Mouse (Mus musculus) liver, embryonic 14.5 days (tissue): Measurements from ENCODE around the gene Erbb3. TPM values are rescaled to one million over a fixed set of nuclear protein-coding genes. Genes with fewer than 3 reads are reported as not detected.
A peak's percentile ranks its signal among the peaks of the same experiment; 100 is the strongest.
"Not testable (repeated sequence)": the region's sequence is repeated elsewhere in the genome, so short reads cannot be mapped to it uniquely, and the experiment has no call there.

Source experiments
- ATAC-seq: fragments of 200-750 bp; cut with Nextera tagmentation; 2 replicates; pipeline ENCODE4 v1.8.0; 2017; ENCODE audit warnings: moderate number of reproducible peaks, mild to moderate bottlenecking, moderate library complexity; ENCODE audit not compliant: insufficient read depth
- DNase-seq, 3 experiments: peaks; one replicate each; pipeline ENCODE4 v3.0.0-alpha.2; 2012 to 2013; ENCODE audit warnings: low read depth in 3 of 3, low spot score in 3 of 3
- H3K27ac ChIP-seq: fragments of 300-500 bp; sonication (generic); 2 replicates; pipeline ENCODE4 v1.5.1; 2014; ENCODE audit warnings: moderate library complexity, mild to moderate bottlenecking, control low read depth, inconsistent platforms
- H3K27me3 ChIP-seq: fragments of 300-500 bp; sonication (generic); 2 replicates; pipeline ENCODE4 v1.6.1; 2014; ENCODE audit warnings: mild to moderate bottlenecking, low read length, moderate library complexity; ENCODE audit not compliant: control insufficient read depth, insufficient read depth
- H3K36me3 ChIP-seq: fragments of 300-500 bp; sonication (generic); replicated peaks from 2 replicates; pipeline ENCODE4 v1.6.1; 2014; ENCODE audit warnings: low read depth; ENCODE audit not compliant: control insufficient read depth, insufficient read depth
- H3K4me1 ChIP-seq, 2 experiments: fragments of 200-500 bp in 1 of 2; fragments of 300-500 bp in 1 of 2; sonication (generic) in 1 of 2; replicated peaks; 2 replicates each; pipeline ENCODE4 v1.6.1; 2012 to 2014; ENCODE audit warnings: antibody characterized with exemption in 1 of 2, inconsistent platforms in 1 of 2, low read length in 1 of 2; ENCODE audit not compliant: control insufficient read depth in 2 of 2, insufficient read depth in 2 of 2
- H3K4me2 ChIP-seq: fragments of 300-500 bp; sonication (generic); 2 replicates; pipeline ENCODE4 v1.6.1; 2014; ENCODE audit warnings: low read depth, mild to moderate bottlenecking, control low read depth, moderate library complexity
- H3K4me3 ChIP-seq, 2 experiments: fragments of 200-500 bp in 1 of 2; fragments of 300-500 bp in 1 of 2; sonication (generic) in 1 of 2; 2 replicates each; pipeline ENCODE4 v1.5.1; 2012 to 2014; ENCODE audit warnings: low read depth in 2 of 2, low read length in 2 of 2, mild to moderate bottlenecking in 2 of 2, control low read depth in 1 of 2, inconsistent platforms in 1 of 2, moderate library complexity in 1 of 2; ENCODE audit not compliant: insufficient read depth in 1 of 2
- H3K9ac ChIP-seq: fragments of 300-500 bp; sonication (generic); replicated peaks from 2 replicates; pipeline ENCODE4 v1.6.1; 2014; ENCODE audit warnings: mild to moderate bottlenecking, control low read depth, moderate library complexity
- H3K9me3 ChIP-seq: fragments of 300-500 bp; sonication (generic); 2 replicates; pipeline ENCODE4 v1.6.1; 2016; ENCODE audit warnings: low read length, mixed read lengths; ENCODE audit not compliant: control insufficient read depth
- CTCF ChIP-seq: IDR thresholded peaks from 2 replicates; pipeline ENCODE4 v1.5.1; 2016; ENCODE audit warnings: antibody characterized with exemption, low read depth, control low read depth
- EP300 ChIP-seq: IDR thresholded peaks from 2 replicates; pipeline ENCODE4 v1.6.1; 2016; ENCODE audit warnings: antibody characterized with exemption, low read depth
- WGBS: fragments of 180-500 bp; shearing (Covaris S2); extraction: QIAGEN DNeasy Blood & Tissue Kit; methylation state at CpG from one replicate; pipeline ENCODE4 v1.1.7; 2014; ENCODE audit not compliant: insufficient replicate concordance; 5-methylcytosine and 5-hydroxymethylcytosine counted together
- polyA plus RNA-seq, 2 experiments: library from polyadenylated mRNA; depleted of rRNA in 1 of 2; stranded (reverse) in 1 of 2; unstranded in 1 of 2; fragments of >200 nt; fragmentation: Nextera tagmentation in 1 of 2; extraction: Ambion mirVana in 1 of 2; gene quantifications; 2 replicates each; pipeline versions ENCODE4 v1.2.1 to v1.2.3; 2012 to 2014

Erbb3 gene
- polyA plus RNA-seq, 2 experiments: 1.1 to 1.4 TPM

- ATAC-seq: peak; percentile 56
- Histone ChIP-seq H3K9ac (peak overlapping the region; percentile 31; the same call in 1 of the 2 replicates), H3K27ac (peak overlapping the region; percentile 70), H3K4me3 (no peak overlapping the region), H3K36me3 (peaks cover 9% of the 10 kb centered on the region), H3K27me3 (no peaks in the 10 kb centered on the region), H3K4me1 (peaks cover 52 to 54% of the 10 kb centered on the region in 2 experiments), H3K4me2 (peak overlapping the region; percentile 58), H3K9me3 (no peaks in the 10 kb centered on the region)
- DNase-seq: peak; percentile 60 to 64 (median 62)
- peak; percentile 82 for TF ChIP-seq EP300
- TF ChIP-seq CTCF: no peak
- WGBS: 22% methylated on average over 2 of the region's 2 CpGs
These were observed 40.3 kb upstream of the Erbb3 start for GRCm38 (mm10) chr10:128629746-128630145.

- Histone ChIP-seq H3K27ac (no peak overlapping the region; the same call in 1 of the 2 replicates), H3K9me3 (no peaks in the 10 kb centered on the region), H3K4me2 (no peak overlapping the region), H3K36me3 (peaks cover 25% of the 10 kb centered on the region), H3K27me3 (no peaks in the 10 kb centered on the region), H3K4me1 (peaks cover 44 to 46% of the 10 kb centered on the region in 2 experiments), H3K9ac (no peak overlapping the region), H3K4me3 (no peak overlapping the region)
- no peak for TF ChIP-seq CTCF
- peak; percentile 82 for TF ChIP-seq EP300
- DNase-seq (peak; percentile 56 to 66 (median 60)), ATAC-seq (peak; percentile 21)
- 55% methylated on average over 10 of the region's 10 CpGs for WGBS
These were observed 38.2 kb upstream of the Erbb3 start for GRCm38 (mm10) chr10:128627398-128628317.

DNA sequence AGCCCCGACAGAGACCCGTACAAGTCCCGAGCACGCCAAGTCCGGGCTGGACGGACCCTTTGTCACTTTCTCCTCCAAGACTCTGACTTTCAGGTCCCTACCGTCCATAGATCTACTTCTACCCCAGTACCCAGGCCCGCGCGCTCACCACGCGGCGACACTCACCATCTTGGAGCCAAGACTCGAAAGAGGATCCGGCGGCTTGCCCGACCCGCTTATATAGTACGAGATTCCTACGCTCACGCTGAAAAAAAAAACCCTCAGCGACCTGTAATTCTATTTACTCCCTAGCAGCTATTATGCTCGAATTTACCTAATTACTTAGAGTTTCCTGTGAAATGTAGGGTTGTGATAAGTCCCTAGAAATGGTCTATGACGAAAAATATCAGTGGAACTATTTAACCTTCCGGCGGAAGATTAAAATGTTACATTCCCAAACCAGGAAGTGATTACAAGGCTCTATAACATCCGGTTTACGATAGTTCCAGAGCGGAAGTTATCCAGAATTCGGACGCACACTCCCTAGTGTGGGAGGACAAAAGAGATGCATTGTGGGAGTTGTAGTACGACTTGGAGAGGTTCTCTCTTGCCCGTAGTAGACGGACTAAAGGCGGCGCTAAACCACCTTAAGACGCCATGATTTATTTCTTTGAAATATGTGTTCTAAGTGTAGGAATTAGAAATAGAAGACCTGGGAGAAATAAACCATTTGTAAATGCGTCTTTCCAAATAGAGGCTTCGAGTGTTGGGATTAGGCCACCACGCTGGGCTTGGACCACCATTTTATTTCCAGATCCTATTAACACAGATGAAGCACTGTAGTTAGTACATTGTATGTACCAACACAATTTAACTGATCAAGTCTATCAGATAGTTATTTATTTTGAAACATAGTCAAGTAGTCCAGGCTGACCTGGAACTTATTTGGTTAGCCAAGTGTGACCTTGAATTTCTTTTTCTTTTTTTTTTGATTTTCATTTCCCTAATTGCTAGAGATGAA, 37.2 kb upstream of the Erbb3 start, which contains the start of gene Rps26:
Gene Rps26 (minus strand): TSS at position 437 of the 1,000 bp plus-strand sequence.
- Histone ChIP-seq H3K27me3 (no peaks in the 10 kb centered on the region), H3K36me3 (peaks cover 25% of the 10 kb centered on the region), H3K4me1 (peaks cover 42 to 44% of the 10 kb centered on the region in 2 experiments), H3K4me2 (peak within 1 kb of the TSS; percentile 95), H3K9me3 (no peaks in the 10 kb centered on the region), H3K9ac (peak within 1 kb of the TSS; percentile 95), H3K27ac (peak within 1 kb of the TSS; percentile 81), H3K4me3 (peak within 1 kb of the TSS; percentile 89 to 91)
- WGBS: under 1% methylated on average over 40 of the region's 40 CpGs
- peak; percentile 50; the same call in 1 of the 2 replicates for TF ChIP-seq CTCF
- TF ChIP-seq EP300: peak; percentile 50; the same call in 1 of the 2 replicates
- ATAC-seq: peak; percentile 90
- peak; percentile 98 to 99 (median 99) for DNase-seq

DNA sequence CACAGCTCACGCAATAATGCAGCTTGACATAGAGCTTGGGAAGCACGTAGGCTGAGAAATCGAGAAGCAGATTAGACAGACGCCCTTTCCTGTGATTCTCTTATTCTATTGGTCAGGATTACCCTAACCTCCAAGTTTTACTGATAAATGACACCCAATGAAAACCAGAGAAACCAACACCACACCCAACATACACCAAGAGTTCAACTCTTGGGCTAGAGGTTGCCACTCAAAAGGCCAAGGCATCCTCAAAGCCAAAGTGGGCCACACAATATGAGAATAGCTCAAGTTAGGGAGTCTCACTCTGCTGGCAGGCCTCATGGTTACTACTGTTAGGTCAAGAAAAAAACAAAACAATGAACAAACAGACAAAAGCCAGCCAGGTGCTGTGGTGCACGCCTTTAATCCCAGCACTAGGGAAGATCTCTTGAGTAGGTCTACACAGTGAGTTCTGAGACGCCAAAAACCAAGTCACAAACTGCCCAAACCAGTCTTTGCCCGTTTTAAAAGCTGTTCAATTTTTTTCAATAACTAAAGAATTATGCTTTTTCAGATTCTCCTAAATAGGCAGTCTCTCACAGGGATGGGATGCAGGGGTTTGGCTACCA, 35.9 kb upstream of the Erbb3 start:
- Histone ChIP-seq H3K27ac (peak overlapping the region; percentile 81), H3K9ac (peak overlapping the region; percentile 95), H3K4me1 (peaks cover 37 to 39% of the 10 kb centered on the region in 2 experiments), H3K36me3 (peaks cover 25% of the 10 kb centered on the region), H3K4me3 (peak overlapping the region; percentile 89 to 91), H3K4me2 (peak overlapping the region; percentile 95), H3K9me3 (no peaks in the 10 kb centered on the region), H3K27me3 (no peaks in the 10 kb centered on the region)
- 11% methylated on average over 7 of the region's 7 CpGs for WGBS
- TF ChIP-seq CTCF (no peak), EP300 (no peak)
- DNase-seq: peak; percentile 57 to 71 (median 68)
- peak; percentile 40 for ATAC-seq

DNA sequence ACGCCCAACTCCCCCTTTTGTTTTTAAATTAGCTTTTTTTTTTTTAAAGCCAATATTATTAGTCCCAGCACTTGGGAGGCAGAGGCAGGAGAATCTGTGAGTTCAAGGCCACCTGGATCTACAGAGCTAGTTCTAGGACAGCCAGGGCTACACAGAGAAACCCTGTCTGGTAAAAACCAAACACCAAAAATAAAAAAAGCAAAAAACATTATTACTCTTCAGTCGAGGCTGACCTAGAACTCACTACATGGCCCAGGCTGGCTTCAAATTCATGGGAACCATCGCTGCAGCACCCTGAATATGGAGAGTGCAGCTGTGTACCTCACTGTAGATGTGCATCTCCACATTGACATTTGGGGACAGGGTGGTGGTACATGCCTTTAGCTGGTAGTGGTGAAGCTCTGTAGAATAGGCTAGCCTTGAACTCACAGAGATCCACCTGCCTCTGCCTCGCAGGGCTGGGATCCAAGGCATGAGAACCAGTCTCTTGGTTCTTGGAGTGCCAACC, 33.7 kb upstream of the Erbb3 start:
- not testable (repeated sequence) for H3K27me3 ChIP-seq, H3K9me3 ChIP-seq, H3K4me2 ChIP-seq, DNase-seq, H3K27ac ChIP-seq, ATAC-seq, H3K4me3 ChIP-seq, H3K9ac ChIP-seq
- peaks cover 20 to 21% of the 10 kb centered on the region in 2 experiments for H3K4me1 ChIP-seq
- 72% methylated on average over 4 of the region's 4 CpGs for WGBS
- peaks cover 25% of the 10 kb centered on the region for H3K36me3 ChIP-seq
